Mouse (Mus musculus) CD4-positive naive resting alpha-beta T cell, adult 57 days (primary cell): ENCODE measurements around the gene Vmn2r63. TPM values are rescaled to one million over a fixed set of nuclear protein-coding genes. Genes with fewer than 3 reads are reported as not detected.

Experiments
- total RNA-seq: library from RNA; stranded (reverse); gene quantifications from one replicate; pipeline ENCODE4 v1.2.4, GENCODE M21; 2023

The Vmn2r63 gene
- not detected for total RNA-seq

GRCm38 (mm10) chr7:42933722-42934121 lies at the start of gene Vmn2r63:
Gene Vmn2r63, minus strand, starts transcription at chr7:42933822.

GRCm38 (mm10) chr7:42866801-42867458 lies 66.7 kb downstream of the Vmn2r63 start, which contains the start of gene Gm2381:
Gene Gm2381, minus strand, starts transcription at chr7:42867234.

Other genes starting within 250 kb of the Vmn2r63 start
- 2.2 TPM for gene Zfp975, start 241.1 kb downstream of the Vmn2r63 start, total RNA-seq
- not detected for gene Gm17067, start 206.8 kb downstream of the Vmn2r63 start, total RNA-seq
- not detected for gene Vmn2r62, start 140.3 kb downstream of the Vmn2r63 start, total RNA-seq
- gene Gm2381, start 66.6 kb downstream of the Vmn2r63 start, total RNA-seq, result not detected
- not detected for gene Gm9268, start 84.9 kb upstream of the Vmn2r63 start, total RNA-seq
- gene Zfp936, start 180.4 kb upstream of the Vmn2r63 start, total RNA-seq, result not detected